Mouse (Mus musculus) myocyte (in vitro differentiated cells): ENCODE data around the gene Glod5. TPM values are rescaled to one million over a fixed set of nuclear protein-coding genes. Genes with fewer than 3 reads are reported as not detected.

ENCODE experiments used
- H3K27me3 ChIP-seq: one replicate; pipeline ENCODE4 v1.6.1; 2011; ENCODE audit not compliant: control insufficient read depth, insufficient read depth, insufficient read length
- H3K36me3 ChIP-seq: one replicate; pipeline ENCODE4 v1.6.1; 2011; ENCODE audit not compliant: control insufficient read depth, insufficient read depth
- H3K4me2 ChIP-seq: one replicate; pipeline ENCODE4 v1.6.1; 2011; ENCODE audit warnings: low read depth, control low read depth
- H3K4me3 ChIP-seq: one replicate; pipeline ENCODE4 v1.5.1; 2011; ENCODE audit warnings: mild to moderate bottlenecking, control low read depth, moderate library complexity
- H3K79me2 ChIP-seq: one replicate; pipeline ENCODE4 v1.6.1; 2011; ENCODE audit not compliant: control insufficient read depth, insufficient read depth
- H3ac ChIP-seq: one replicate; pipeline ENCODE4 v1.6.1; 2011; ENCODE audit not compliant: control insufficient read depth, insufficient read length
- CEBPB ChIP-seq: IDR thresholded peaks from 2 replicates; pipeline ENCODE4 v1.6.1; 2011; ENCODE audit warnings: mild to moderate bottlenecking, moderate library complexity; ENCODE audit not compliant: poor library complexity, insufficient read depth, severe bottlenecking
- E2F4 ChIP-seq: IDR thresholded peaks from one replicate; pipeline ENCODE4 v1.6.1; 2011; ENCODE audit warnings: mild to moderate bottlenecking, control low read depth, moderate library complexity; ENCODE audit not compliant: insufficient read depth
- MAX ChIP-seq: IDR thresholded peaks from one replicate; pipeline ENCODE4 v1.6.1; 2011; ENCODE audit warnings: low read depth, mild to moderate bottlenecking, control low read depth
- MYOD1 ChIP-seq, 3 experiments: IDR thresholded peaks; one replicate each; pipeline ENCODE4 v1.6.1; 2011; ENCODE audit warnings: control low read depth in 2 of 3, low read depth in 2 of 3, mild to moderate bottlenecking in 2 of 3, moderate library complexity in 1 of 3; ENCODE audit not compliant: insufficient read length in 2 of 3, control insufficient read depth in 1 of 3
- MYOG ChIP-seq, 3 experiments: IDR thresholded peaks; one replicate each; pipeline ENCODE4 v1.6.1; 2011; ENCODE audit warnings: control low read depth in 2 of 3, low read depth in 2 of 3, mild to moderate bottlenecking in 2 of 3; ENCODE audit not compliant: insufficient read length in 2 of 3, control insufficient read depth in 1 of 3, insufficient read depth in 1 of 3
- POLR2A ChIP-seq: IDR thresholded peaks from one replicate; pipeline ENCODE4 v1.6.1; 2011; ENCODE audit warnings: low read depth, mild to moderate bottlenecking, control low read depth, moderate library complexity; ENCODE audit not compliant: insufficient read length
- POLR2AphosphoS2 ChIP-seq: IDR thresholded peaks from one replicate; pipeline ENCODE4 v1.6.1; 2011; ENCODE audit warnings: low read depth, control low read depth; ENCODE audit not compliant: insufficient read length
- REST ChIP-seq: IDR thresholded peaks from one replicate; pipeline ENCODE4 v1.6.1; 2011; ENCODE audit warnings: mild to moderate bottlenecking, control low read depth, moderate library complexity; ENCODE audit not compliant: insufficient read depth, insufficient read length
- SRF ChIP-seq: IDR thresholded peaks from one replicate; pipeline ENCODE4 v1.6.1; 2011; ENCODE audit warnings: low read depth; ENCODE audit not compliant: control insufficient read depth, insufficient read length
- TCF12 ChIP-seq: IDR thresholded peaks from one replicate; pipeline ENCODE4 v1.6.1; 2011; ENCODE audit warnings: mild to moderate bottlenecking, control low read depth; ENCODE audit not compliant: poor library complexity, insufficient read depth, severe bottlenecking
- TCF3 ChIP-seq: IDR thresholded peaks from one replicate; pipeline ENCODE4 v1.6.1; 2011; ENCODE audit warnings: low read depth, control low read depth; ENCODE audit not compliant: insufficient read length
- USF1 ChIP-seq: IDR thresholded peaks from one replicate; pipeline ENCODE4 v1.6.1; 2011; ENCODE audit warnings: low read depth, mild to moderate bottlenecking, control low read depth, moderate library complexity
- polyA plus RNA-seq: library from polyadenylated mRNA; unstranded; fragments of >200 nt; fragmentation: generic; extraction: Trizol; gene quantifications from one replicate; pipeline ENCODE4 v1.2.1, GENCODE M21; 2012; ENCODE audit warnings: missing spikeins

The Glod5 gene
- polyA plus RNA-seq, 1 experiment, result not detected

GRCm38 (mm10) chrX:7968226-7968625 lies 50.1 kb downstream of the Glod5 start:
- H3K79me2 ChIP-seq, result no peaks in the 10 kb centered on the region
- no peak overlapping the region for H3ac ChIP-seq
- H3K4me3 ChIP-seq, result no peak overlapping the region
- H3K4me2 ChIP-seq, result no peak overlapping the region
- no peaks in the 10 kb centered on the region for H3K36me3 ChIP-seq
- TF ChIP-seq MAX, result no peak
- no peaks in the 10 kb centered on the region for H3K27me3 ChIP-seq

- Histone ChIP-seq H3K79me2 (no peaks in the 10 kb centered on the region), H3K4me3 (no peak overlapping the region), H3ac (no peak overlapping the region), H3K4me2 (no peak overlapping the region), H3K27me3 (no peaks in the 10 kb centered on the region), H3K36me3 (no peaks in the 10 kb centered on the region)
- TF ChIP-seq POLR2AphosphoS2, result no peak
- no peak for TF ChIP-seq MYOG (IDR thresholded peaks at IDR 0.05; ENCODE audit: control insufficient read depth in 1 of 3, insufficient read depth in 1 of 3, insufficient read length in 2 of 3, low read depth in 2 of 3)
- no peak for TF ChIP-seq POLR2A
- TF ChIP-seq CEBPB, result no peak
- no peak for TF ChIP-seq TCF12
- no peak for TF ChIP-seq E2F4
- TF ChIP-seq MYOD1 (IDR thresholded peaks at IDR 0.05; ENCODE audit: control insufficient read depth in 1 of 3, insufficient read length in 2 of 3, low read depth in 2 of 3), result no peak
- no peak for TF ChIP-seq REST
- no peak for TF ChIP-seq MAX
- TF ChIP-seq SRF, result no peak
- TF ChIP-seq USF1, result no peak
- no peak for TF ChIP-seq TCF3
These were observed 50.6 kb downstream of the Glod5 start for GRCm38 (mm10) chrX:7967596-7968201.

GRCm38 (mm10) chrX:7966161-7966560 lies 52.1 kb downstream of the Glod5 start:
- Histone ChIP-seq H3K36me3 (no peaks in the 10 kb centered on the region), H3K27me3 (no peaks in the 10 kb centered on the region), H3K79me2 (no peaks in the 10 kb centered on the region), H3K4me3 (no peak overlapping the region), H3K4me2 (no peak overlapping the region), H3ac (no peak overlapping the region)
- no peak for TF ChIP-seq REST
- no peak for TF ChIP-seq MYOD1 (IDR thresholded peaks at IDR 0.05; ENCODE audit: control insufficient read depth in 1 of 3, insufficient read length in 2 of 3, low read depth in 2 of 3)
- no peak for TF ChIP-seq E2F4
- no peak for TF ChIP-seq TCF12
- no peak for TF ChIP-seq MAX
- no peak for TF ChIP-seq POLR2A
- no peak for TF ChIP-seq POLR2AphosphoS2
- TF ChIP-seq TCF3, result no peak
- TF ChIP-seq SRF, result no peak
- TF ChIP-seq USF1, result no peak
- no peak for TF ChIP-seq MYOG (IDR thresholded peaks at IDR 0.05; ENCODE audit: control insufficient read depth in 1 of 3, insufficient read depth in 1 of 3, insufficient read length in 2 of 3, low read depth in 2 of 3)
- no peak for TF ChIP-seq CEBPB

GRCm38 (mm10) chrX:7963829-7964626 lies 54.3 kb downstream of the Glod5 start:
- no peaks in the 10 kb centered on the region for H3K79me2 ChIP-seq
- no peak overlapping the region for H3K4me3 ChIP-seq
- TF ChIP-seq E2F4, result no peak
- TF ChIP-seq TCF12, result no peak
- TF ChIP-seq MYOG (IDR thresholded peaks at IDR 0.05; ENCODE audit: control insufficient read depth in 1 of 3, insufficient read depth in 1 of 3, insufficient read length in 2 of 3, low read depth in 2 of 3), result no peak
- no peak for TF ChIP-seq USF1
- TF ChIP-seq POLR2AphosphoS2, result no peak
- TF ChIP-seq TCF3, result no peak
- no peak for TF ChIP-seq SRF
- TF ChIP-seq CEBPB, result no peak
- no peak for TF ChIP-seq MAX
- TF ChIP-seq MYOD1 (IDR thresholded peaks at IDR 0.05; ENCODE audit: control insufficient read depth in 1 of 3, insufficient read length in 2 of 3, low read depth in 2 of 3), result no peak
- no peak for TF ChIP-seq REST
- no peak overlapping the region for H3ac ChIP-seq
- H3K4me2 ChIP-seq, result no peak overlapping the region
- H3K36me3 ChIP-seq, result no peaks in the 10 kb centered on the region
- no peaks in the 10 kb centered on the region for H3K27me3 ChIP-seq

- H3K4me3 ChIP-seq, result no peak overlapping the region
- no peak overlapping the region for H3ac ChIP-seq
- H3K79me2 ChIP-seq, result no peaks in the 10 kb centered on the region
- no peak overlapping the region for H3K4me2 ChIP-seq
- no peaks in the 10 kb centered on the region for H3K27me3 ChIP-seq
- no peaks in the 10 kb centered on the region for H3K36me3 ChIP-seq
- TF ChIP-seq POLR2A (no peak), TCF3 (no peak)
These were observed 59.4 kb downstream of the Glod5 start for GRCm38 (mm10) chrX:7958868-7959267.

Other genes with a start within 250 kb of the Glod5 start
- 19.8 TPM for gene Gripap1, start 228.7 kb downstream of the Glod5 start, polyA plus RNA-seq
- 0.16 TPM for gene Kcnd1, start 196.2 kb downstream of the Glod5 start, polyA plus RNA-seq
- 36.3 TPM for gene Otud5, start 177.1 kb downstream of the Glod5 start, polyA plus RNA-seq
- 3.0 TPM for gene Pim2, start 140.2 kb downstream of the Glod5 start, polyA plus RNA-seq
- gene Slc35a2, start 134.5 kb downstream of the Glod5 start, polyA plus RNA-seq, result 32.9 TPM
- gene Pqbp1, start 119.2 kb downstream of the Glod5 start, polyA plus RNA-seq, result 79.5 TPM
- 44.1 TPM for gene Timm17b, start 119.1 kb downstream of the Glod5 start, polyA plus RNA-seq
- not detected for gene Gm10491, start 110.7 kb downstream of the Glod5 start, polyA plus RNA-seq
- gene Gm10490, start 109.0 kb downstream of the Glod5 start, polyA plus RNA-seq, result not detected
- gene Pcsk1n, start 98.7 kb downstream of the Glod5 start, polyA plus RNA-seq, result not detected
- gene Eras, start 89.9 kb downstream of the Glod5 start, polyA plus RNA-seq, result not detected
- 11.5 TPM for gene Hdac6, start 70.6 kb downstream of the Glod5 start, polyA plus RNA-seq
- gene Gata1, start 40.4 kb downstream of the Glod5 start, polyA plus RNA-seq, result not detected
- 16.0 TPM for gene Suv39h1, start 56.3 kb upstream of the Glod5 start, polyA plus RNA-seq
- gene Was, start 72.0 kb upstream of the Glod5 start, polyA plus RNA-seq, result 0.19 TPM
- 16.1 TPM for gene Wdr13, start 114.4 kb upstream of the Glod5 start, polyA plus RNA-seq
- 236 TPM for gene Rbm3, start 127.4 kb upstream of the Glod5 start, polyA plus RNA-seq
- gene Tbc1d25, start 157.7 kb upstream of the Glod5 start, polyA plus RNA-seq, result 12.5 TPM
- gene Ebp, start 175.0 kb upstream of the Glod5 start, polyA plus RNA-seq, result 116 TPM
- 67.5 TPM for gene Porcn, start 188.0 kb upstream of the Glod5 start, polyA plus RNA-seq
- 32.6 TPM for gene Ftsj1, start 233.9 kb upstream of the Glod5 start, polyA plus RNA-seq